8 mouse cellular contexts compared by ENCODE assay signal in genomic region chr1:55406023-55406413, GRCm38 (mm10). TPM values are rescaled to one million over a fixed set of nuclear protein-coding genes. Genes with fewer than 3 reads are reported as not detected.
DNase-seq lines count a peak whose midpoint lies in the region; ATAC-seq and TF ChIP-seq lines count a peak whose summit lies in the region.

No protein-coding gene starts in this region.

- no peaks in the 10 kb centered on the region for H3K36me3 ChIP-seq in megakaryocyte, embryonic 14.5 days (replicated peaks; ENCODE audit: low read length)
- no peaks in the 10 kb centered on the region for H3K36me3 ChIP-seq in intestine, postnatal 0 days (ENCODE audit: control insufficient read depth, insufficient read depth)
- H3K36me3 ChIP-seq in liver, embryonic 12.5 days: no peaks in the 10 kb centered on the region
- H3K36me3 ChIP-seq in neural tube, embryonic 12.5 days: no peaks in the 10 kb centered on the region

- under 1% methylated on average over 42 of the region's 42 CpGs for WGBS in intestine, postnatal 0 days
- WGBS in liver, embryonic 12.5 days (ENCODE audit: insufficient replicate concordance): 1% methylated on average over 42 of the region's 42 CpGs
- WGBS in neural tube, embryonic 12.5 days: under 1% methylated on average over 40 of the region's 42 CpGs

- TF ChIP-seq CTCF in intestine, postnatal 0 days (IDR thresholded peaks at IDR 0.05; ENCODE audit: low read depth): no peak

- peak overlapping the region; percentile 8; the same call in 1 of the 2 replicates for H3K27ac ChIP-seq in brown adipose tissue, adult 24 weeks (replicated peaks; ENCODE audit: low read depth, low read length)
- peak overlapping the region; percentile 41; the same call in 1 of the 2 replicates for H3K27ac ChIP-seq in intestine, postnatal 0 days (ENCODE audit: low read depth, low read length)
- H3K27ac ChIP-seq in liver, embryonic 12.5 days: no peak overlapping the region
- peak overlapping the region; percentile 37; the same call in 1 of the 2 replicates for H3K27ac ChIP-seq in neural tube, embryonic 12.5 days

- peak overlapping the region; percentile 34 for H3K9ac ChIP-seq in intestine, postnatal 0 days (ENCODE audit: low read depth, low read length)
- peak overlapping the region; percentile 22; the same call in 1 of the 2 replicates for H3K9ac ChIP-seq in liver, embryonic 12.5 days
- H3K9ac ChIP-seq in neural tube, embryonic 12.5 days: peak overlapping the region; percentile 71

- 0 out of 2 replicates have a peak, but pooled peaks cover 3% of the 10 kb centered on the region for H3K9me3 ChIP-seq in megakaryocyte, embryonic 14.5 days
- no peaks in the 10 kb centered on the region for H3K9me3 ChIP-seq in intestine, postnatal 0 days (ENCODE audit: control insufficient read depth)
- no peaks in the 10 kb centered on the region for H3K9me3 ChIP-seq in liver, embryonic 12.5 days (replicated peaks)
- H3K9me3 ChIP-seq in neural tube, embryonic 12.5 days: no peaks in the 10 kb centered on the region

- H3K4me1 ChIP-seq in megakaryocyte, embryonic 14.5 days: peaks cover 20% of the 10 kb centered on the region
- no peaks in the 10 kb centered on the region for H3K4me1 ChIP-seq in brown adipose tissue, adult 24 weeks (ENCODE audit: control insufficient read depth, insufficient read depth, insufficient read length, low read length)
- H3K4me1 ChIP-seq in intestine, postnatal 0 days (replicated peaks; ENCODE audit: control insufficient read depth, insufficient read depth, low read length): no peaks in the 10 kb centered on the region
- peaks cover 8% of the 10 kb centered on the region; the same call in 1 of the 2 replicates for H3K4me1 ChIP-seq in liver, embryonic 12.5 days
- peaks cover 9% of the 10 kb centered on the region for H3K4me1 ChIP-seq in neural tube, embryonic 12.5 days

- no peak for DNase-seq in natural killer cell, adult 2 months (ENCODE audit: low spot score in 2 of 2)

- H3K27me3 ChIP-seq in megakaryocyte, embryonic 14.5 days (replicated peaks): peaks cover 43% of the 10 kb centered on the region
- H3K27me3 ChIP-seq in intestine, postnatal 0 days (replicated peaks; ENCODE audit: control insufficient read depth, insufficient read depth, low read length): peaks cover 21% of the 10 kb centered on the region
- peaks cover 55% of the 10 kb centered on the region for H3K27me3 ChIP-seq in liver, embryonic 12.5 days (replicated peaks)
- H3K27me3 ChIP-seq in neural tube, embryonic 12.5 days (replicated peaks): no peaks in the 10 kb centered on the region

- ATAC-seq in megakaryocyte, adult 5-6 weeks (ENCODE audit: poor library complexity, severe bottlenecking): no peak
- ATAC-seq in granulocyte monocyte progenitor cell, adult 5-6 weeks (replicated peaks; ENCODE audit: poor library complexity, severe bottlenecking): peak; percentile 15
- ATAC-seq in intestine, postnatal 0 days: peak; percentile 36
- peak; percentile 64 for ATAC-seq in liver, embryonic 12.5 days
- peak; percentile 78 for ATAC-seq in neural tube, embryonic 12.5 days (ENCODE audit: low FRiP score, low read depth)

- H3K4me2 ChIP-seq in intestine, postnatal 0 days (replicated peaks; ENCODE audit: low read depth): peak overlapping the region; percentile 85
- peak overlapping the region; percentile 80 for H3K4me2 ChIP-seq in liver, embryonic 12.5 days
- H3K4me2 ChIP-seq in neural tube, embryonic 12.5 days (replicated peaks): peak overlapping the region; percentile 98

- peak overlapping the region; percentile 90 for H3K4me3 ChIP-seq in megakaryocyte, embryonic 14.5 days (replicated peaks)
- peak overlapping the region; percentile 71 for H3K4me3 ChIP-seq in brown adipose tissue, adult 24 weeks (ENCODE audit: insufficient read depth, low read depth, low read length)
- peak overlapping the region; percentile 60 for H3K4me3 ChIP-seq in intestine, postnatal 0 days (ENCODE audit: low read depth, low read length)
- H3K4me3 ChIP-seq in liver, embryonic 12.5 days: peak overlapping the region; percentile 58
- peak overlapping the region; percentile 78 for H3K4me3 ChIP-seq in neural tube, embryonic 12.5 days

RNA-seq across cellular contexts. Expression of gene Plcl1, which starts 0.3 kb away (rescaled TPM):
- polyA plus RNA-seq in megakaryocyte, embryonic 14.5 days (2012; ENCODE audit: insufficient read depth, low replicate concordance): 0.04 TPM in 1 of 2 replicates, not detected in the other
- 1.0 and 1.3 TPM in 2 replicates for total RNA-seq in megakaryocyte, adult 5-6 weeks (2015)
- 0.62 and 2.0 TPM in 2 replicates for total RNA-seq in megakaryocyte, adult 5-6 weeks (2017)
- 0.63 and 1.2 TPM in 2 replicates for polyA plus RNA-seq in brown adipose tissue, adult 24 weeks (2012; ENCODE audit: insufficient read depth, insufficient read length, missing spikeins)
- total RNA-seq in granulocyte monocyte progenitor cell, adult 5-6 weeks (2014; fragmentation: Nextera tagmentation): 0.49 TPM in 1 of 2 replicates, not detected in the other
- total RNA-seq in granulocyte monocyte progenitor cell, adult 5-6 weeks (2017): 0.17 TPM in 1 of 2 replicates, not detected in the other
- polyA plus RNA-seq in intestine, postnatal 0 days (2015; fragmentation: Nextera tagmentation; extraction: Ambion mirVana): 1.1 and 1.3 TPM in 2 replicates
- polyA plus RNA-seq in liver, embryonic 12.5 days (2016; fragmentation: Nextera tagmentation; extraction: Ambion mirVana): 0.25 and 0.37 TPM in 2 replicates
- polyA plus RNA-seq in neural tube, embryonic 12.5 days (2016; fragmentation: Nextera tagmentation; extraction: Ambion mirVana): 4.9 and 5.1 TPM in 2 replicates

RNA-seq across cellular contexts. Expression of gene Boll, which starts 42.7 kb away (rescaled TPM):
- polyA plus RNA-seq in megakaryocyte, embryonic 14.5 days (2012; ENCODE audit: insufficient read depth, low replicate concordance): not detected in 2 replicates
- total RNA-seq in megakaryocyte, adult 5-6 weeks (2015): 0.09 TPM in 1 of 2 replicates, not detected in the other
- total RNA-seq in megakaryocyte, adult 5-6 weeks (2017): not detected in 2 replicates
- polyA plus RNA-seq in brown adipose tissue, adult 24 weeks (2012; ENCODE audit: insufficient read depth, insufficient read length, missing spikeins): not detected in 2 replicates
- total RNA-seq in granulocyte monocyte progenitor cell, adult 5-6 weeks (2014; fragmentation: Nextera tagmentation): not detected in 2 replicates
- total RNA-seq in granulocyte monocyte progenitor cell, adult 5-6 weeks (2017): not detected in 2 replicates
- polyA plus RNA-seq in intestine, postnatal 0 days (2015; fragmentation: Nextera tagmentation; extraction: Ambion mirVana): 0.10 and 0.18 TPM in 2 replicates
- 0.35 and 0.37 TPM in 2 replicates for polyA plus RNA-seq in liver, embryonic 12.5 days (2016; fragmentation: Nextera tagmentation; extraction: Ambion mirVana)
- polyA plus RNA-seq in neural tube, embryonic 12.5 days (2016; fragmentation: Nextera tagmentation; extraction: Ambion mirVana): 0.36 and 0.61 TPM in 2 replicates
